22 mouse cellular contexts compared by ENCODE assay signal in the genomic region with DNA sequence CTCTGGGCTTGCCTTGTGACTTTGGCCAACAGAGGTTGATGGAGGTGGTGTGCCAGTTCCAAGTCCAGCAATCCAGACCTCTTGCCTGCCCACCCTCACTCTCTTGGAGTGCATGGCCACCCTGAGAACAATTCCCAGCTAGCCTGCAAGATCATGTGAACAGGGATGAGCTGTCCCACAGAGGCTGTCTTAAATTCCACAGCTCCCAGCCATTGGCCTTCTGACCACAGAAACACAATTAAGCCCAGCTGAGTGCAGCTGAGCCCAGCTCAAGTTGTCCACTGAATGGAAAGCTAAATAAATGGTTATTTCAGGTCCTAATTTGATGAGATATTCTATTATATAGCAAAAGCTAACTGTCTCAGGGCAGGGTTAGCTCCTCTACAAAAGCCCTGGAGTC.
"Had no signal": no experiment of that assay in that cellular context is flagged by ENCODE, and none has a peak within 500 bp of the region (broad histone marks: within the 10 kb centered on the region; RNA-seq: fewer than 3 reads in every experiment).

No protein-coding gene starts in this region.

- H3K27me3 ChIP-seq: heart, embryonic 12.5 days; hindbrain, embryonic 12.5 days; intestine, embryonic 15.5 days; kidney, embryonic 15.5 days; limb, embryonic 12.5 days; liver, embryonic 13.5 days; liver, embryonic 15.5 days had no signal

- DNase-seq: gastrocnemius, postnatal 14 days; heart, adult 18-20 months; heart, postnatal 10 days; heart, postnatal 4 days; kidney, adult 2 months; kidney, adult 9 months; liver; liver, embryonic 13.5 days; liver, postnatal 0 days had no signal

- H3K4me2 ChIP-seq: heart, embryonic 12.5 days; hindbrain, embryonic 12.5 days; hindbrain, embryonic 14.5 days; intestine, embryonic 15.5 days; kidney, embryonic 15.5 days; limb, embryonic 12.5 days; liver, embryonic 11.5 days; liver, embryonic 13.5 days; liver, embryonic 15.5 days had no signal

- H3K4me3 ChIP-seq: heart, embryonic 10.5 days; heart, embryonic 12.5 days; hindbrain, embryonic 10.5 days; hindbrain, embryonic 12.5 days; intestine, embryonic 15.5 days; kidney, embryonic 15.5 days; layer of hippocampus, adult 2 months; left cerebral cortex, adult 2 months; limb, embryonic 10.5 days; limb, embryonic 12.5 days; liver, embryonic 13.5 days; liver, embryonic 15.5 days had no signal

- H3K36me3 ChIP-seq: heart, embryonic 10.5 days; heart, embryonic 12.5 days; hindbrain, embryonic 10.5 days; hindbrain, embryonic 12.5 days; intestine, embryonic 15.5 days; kidney, embryonic 15.5 days; limb, embryonic 10.5 days; limb, embryonic 12.5 days; liver, embryonic 13.5 days; liver, embryonic 15.5 days had no signal
